Mouse (Mus musculus) embryonic facial prominence, embryonic 10.5 days (tissue): ENCODE measurements around the gene Pm20d1. TPM values are rescaled to one million over a fixed set of nuclear protein-coding genes. Genes with fewer than 3 reads are reported as not detected.

Experiments
- DNase-seq: peaks from one replicate; pipeline ENCODE4 v3.0.0-alpha.2; 2017; ENCODE audit warnings: low spot score
- H3K27ac ChIP-seq: fragments of 300-500 bp; sonication (generic); replicated peaks from 2 replicates; pipeline ENCODE4 v1.5.1; 2016; ENCODE audit warnings: mild to moderate bottlenecking
- H3K27me3 ChIP-seq: fragments of 300-500 bp; sonication (generic); replicated peaks from 2 replicates; pipeline ENCODE4 v1.6.1; 2016; ENCODE audit warnings: low read depth, mild to moderate bottlenecking; ENCODE audit not compliant: poor library complexity, severe bottlenecking
- H3K36me3 ChIP-seq: fragments of 300-500 bp; sonication (generic); replicated peaks from 2 replicates; pipeline ENCODE4 v1.6.1; 2016; ENCODE audit warnings: mild to moderate bottlenecking, moderate library complexity
- H3K4me1 ChIP-seq: fragments of 300-500 bp; sonication (generic); 2 replicates; pipeline ENCODE4 v1.6.1; 2016
- H3K4me3 ChIP-seq: fragments of 300-500 bp; sonication (generic); 2 replicates; pipeline ENCODE4 v1.5.1; 2016; ENCODE audit warnings: mild to moderate bottlenecking, moderate library complexity
- H3K9me3 ChIP-seq: fragments of 300-500 bp; sonication (generic); 2 replicates; pipeline ENCODE4 v1.6.1; 2016; ENCODE audit warnings: mild to moderate bottlenecking
- WGBS: fragments of 180-500 bp; shearing (Covaris S2); methylation state at CpG from one replicate; pipeline ENCODE4 v1.1.7; 2016; 5-methylcytosine and 5-hydroxymethylcytosine counted together
- polyA plus RNA-seq: library from polyadenylated mRNA; unstranded; fragments of >200 nt; fragmentation: Nextera tagmentation; extraction: Ambion mirVana; gene quantifications from 2 replicates; pipeline ENCODE4 v1.2.1, GENCODE M21; 2016

Pm20d1 gene
- polyA plus RNA-seq, 1 experiment from 2014 or later, result 2.0 TPM

DNA sequence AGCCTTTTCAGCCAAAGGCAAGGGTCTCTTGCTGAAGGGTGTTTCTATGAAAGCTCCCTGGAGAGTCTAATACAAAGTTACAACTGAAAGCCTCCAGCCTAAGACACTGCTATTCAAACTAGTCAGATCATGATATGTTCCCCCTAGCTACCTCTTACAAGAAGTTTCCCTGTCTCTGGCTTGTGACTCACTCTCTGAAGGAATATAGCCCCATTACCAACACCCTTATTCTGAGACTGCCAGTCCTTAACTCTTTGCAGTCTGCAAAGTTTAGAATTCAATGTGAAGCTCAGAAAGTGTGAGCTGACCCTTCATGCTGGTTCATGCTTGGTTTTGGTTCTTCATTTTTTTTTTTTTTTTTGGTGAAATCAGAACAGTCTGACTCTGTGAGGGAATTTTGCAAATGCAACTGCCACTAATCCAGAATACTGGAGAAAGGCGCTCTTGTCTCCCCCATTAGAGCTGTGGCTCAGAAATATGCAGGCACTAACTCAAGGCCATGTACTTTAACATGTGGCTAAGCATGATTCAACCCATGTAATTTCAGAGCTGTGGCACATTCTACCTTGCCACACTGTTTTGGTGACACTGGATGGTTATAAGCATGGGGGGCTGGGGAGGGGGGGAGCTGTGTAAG lies 25.8 kb downstream of the Pm20d1 start:
- Histone ChIP-seq H3K4me1 (peaks cover 7% of the 10 kb centered on the region), H3K27me3 (peaks cover 7% of the 10 kb centered on the region; the same call in 1 of the 2 replicates), H3K27ac (no peak overlapping the region), H3K4me3 (no peak overlapping the region), H3K9me3 (no peaks in the 10 kb centered on the region), H3K36me3 (no peaks in the 10 kb centered on the region)
- 78% methylated on average over 1 of the region's 1 CpGs for WGBS
- DNase-seq, result no peak

DNA sequence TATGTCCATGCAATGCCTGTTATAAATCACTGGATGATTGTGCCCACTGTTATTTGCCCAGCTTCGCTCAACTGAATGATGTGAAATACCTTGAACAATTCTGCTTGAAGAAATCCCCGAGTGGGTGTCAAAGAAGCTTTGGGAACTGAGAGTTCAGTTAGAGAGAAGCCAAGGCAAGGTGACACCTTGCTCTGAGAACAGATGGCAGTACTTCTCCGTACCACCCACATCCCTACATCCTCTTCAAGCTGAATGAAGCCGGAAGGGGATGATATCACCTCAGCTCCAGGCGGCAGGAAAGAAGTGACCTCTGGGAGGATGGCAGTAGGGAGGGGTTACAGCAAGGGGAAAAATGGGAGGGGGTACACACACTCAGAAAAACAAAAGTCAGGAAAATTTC lies 26.4 kb downstream of the Pm20d1 start:
- Histone ChIP-seq H3K36me3 (no peaks in the 10 kb centered on the region), H3K9me3 (no peaks in the 10 kb centered on the region), H3K27me3 (peaks cover 7% of the 10 kb centered on the region; the same call in 1 of the 2 replicates), H3K4me3 (no peak overlapping the region), H3K4me1 (peaks cover 9% of the 10 kb centered on the region), H3K27ac (no peak overlapping the region)
- DNase-seq, result no peak
- WGBS, result 61% methylated on average over 5 of the region's 5 CpGs

DNA sequence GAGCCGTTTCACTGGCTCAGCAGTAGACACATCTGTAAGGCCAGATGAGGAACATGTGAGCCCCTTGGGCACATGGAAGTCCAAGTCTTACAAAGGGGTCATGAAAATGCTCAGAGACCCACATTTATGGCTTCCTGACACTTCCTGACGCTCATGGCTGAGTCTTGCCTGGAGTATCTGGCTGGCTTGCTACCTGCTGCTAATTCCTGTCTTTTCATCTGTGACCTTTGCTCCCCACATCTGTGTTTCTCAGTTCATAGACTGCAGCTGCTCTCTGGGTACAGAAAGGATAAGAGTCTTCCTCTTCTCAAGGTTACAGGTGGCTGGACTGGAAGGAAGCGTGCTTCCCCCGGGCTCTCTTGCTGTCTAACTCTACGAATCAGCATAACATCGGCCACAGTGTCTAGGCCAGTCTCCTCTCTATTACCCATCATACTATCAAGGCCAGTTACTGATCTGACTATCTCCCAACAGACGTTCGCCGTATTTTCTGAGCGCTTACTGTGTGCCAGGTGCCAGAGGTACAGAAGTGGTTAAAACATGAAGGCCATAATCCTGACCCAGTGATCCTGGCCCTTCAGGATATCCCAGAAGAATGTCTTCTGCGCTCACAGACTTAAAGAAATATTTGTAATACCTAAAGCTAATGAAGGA lies 27.5 kb downstream of the Pm20d1 start:
- Histone ChIP-seq H3K4me1 (peaks cover 20% of the 10 kb centered on the region), H3K9me3 (no peaks in the 10 kb centered on the region), H3K4me3 (no peak overlapping the region), H3K27me3 (peaks cover 7% of the 10 kb centered on the region; the same call in 1 of the 2 replicates), H3K36me3 (no peaks in the 10 kb centered on the region), H3K27ac (no peak overlapping the region)
- WGBS, result 86% methylated on average over 11 of the region's 11 CpGs
- DNase-seq, result no peak

DNA sequence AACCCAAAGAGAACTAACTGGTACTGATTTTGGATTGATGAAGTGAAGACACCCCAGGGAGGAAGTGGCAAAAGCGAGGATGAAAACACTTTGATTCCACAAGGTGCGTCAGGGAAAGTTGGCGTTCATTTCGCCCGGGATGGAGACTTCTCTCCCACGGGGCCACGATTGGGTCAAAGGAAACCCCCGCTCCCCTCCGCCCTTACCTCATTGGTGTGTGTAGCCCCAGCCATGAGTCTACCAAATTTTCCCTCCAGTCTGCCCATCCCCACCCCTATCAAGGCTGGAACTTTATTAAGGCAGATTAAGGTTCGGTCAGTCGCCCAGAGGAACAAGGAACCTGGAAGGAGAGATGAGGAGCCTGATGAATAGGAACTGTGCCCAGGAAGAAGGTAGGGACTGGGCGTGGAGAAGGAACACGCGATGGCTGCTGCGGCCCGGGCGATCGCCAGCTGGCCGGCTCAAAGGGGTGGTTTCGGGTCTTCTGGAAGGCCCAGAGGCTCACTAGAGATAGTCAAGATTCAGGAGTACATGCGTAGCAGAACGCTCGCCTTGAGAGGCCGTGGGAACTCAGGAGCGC lies 30.1 kb downstream of the Pm20d1 start, which contains the start of gene Slc41a1:
TSS of gene Slc41a1 (plus strand) at position 287 of the 580 bp plus-strand sequence.
- no peaks in the 10 kb centered on the region for H3K9me3 ChIP-seq
- 2% methylated on average over 25 of the region's 25 CpGs for WGBS
- peaks cover 24% of the 10 kb centered on the region for H3K36me3 ChIP-seq
- no peak for DNase-seq
- H3K27me3 ChIP-seq, result peaks cover 7% of the 10 kb centered on the region; the same call in 1 of the 2 replicates
- H3K27ac ChIP-seq, result peak within 1 kb of the TSS; percentile 95
- H3K4me1 ChIP-seq, result peaks cover 37% of the 10 kb centered on the region
- peak within 1 kb of the TSS; percentile 86 for H3K4me3 ChIP-seq

DNA sequence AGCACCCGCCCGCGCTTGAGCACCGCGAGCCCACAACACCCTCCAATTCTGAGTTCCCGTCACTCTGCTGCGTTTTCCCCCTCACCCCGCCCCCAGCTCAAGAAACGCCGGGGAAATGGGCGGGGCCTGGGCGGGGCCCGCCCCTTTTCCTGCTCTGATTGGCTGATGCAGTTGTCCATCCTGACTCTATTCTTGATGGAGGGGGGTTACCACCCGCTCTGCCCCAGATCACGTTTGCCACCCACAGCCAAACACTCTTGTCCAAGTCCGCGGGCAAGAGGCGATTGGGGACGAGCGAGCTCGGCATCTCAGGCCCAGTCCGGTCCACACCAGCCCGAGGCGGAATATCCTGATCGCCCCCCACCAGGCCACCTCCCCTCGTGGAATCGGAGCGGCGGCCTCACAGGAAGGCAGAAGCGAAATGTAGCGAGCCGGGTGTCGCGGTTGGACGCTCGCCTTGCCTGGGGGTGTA lies 30.6 kb downstream of the Pm20d1 start:
- Histone ChIP-seq H3K4me3 (peak overlapping the region; percentile 86), H3K4me1 (peaks cover 40% of the 10 kb centered on the region), H3K9me3 (no peaks in the 10 kb centered on the region), H3K27me3 (peaks cover 7% of the 10 kb centered on the region; the same call in 1 of the 2 replicates), H3K27ac (peak overlapping the region; percentile 95), H3K36me3 (peaks cover 29% of the 10 kb centered on the region)
- under 1% methylated on average over 36 of the region's 36 CpGs for WGBS
- DNase-seq, result peak; percentile 98

DNA sequence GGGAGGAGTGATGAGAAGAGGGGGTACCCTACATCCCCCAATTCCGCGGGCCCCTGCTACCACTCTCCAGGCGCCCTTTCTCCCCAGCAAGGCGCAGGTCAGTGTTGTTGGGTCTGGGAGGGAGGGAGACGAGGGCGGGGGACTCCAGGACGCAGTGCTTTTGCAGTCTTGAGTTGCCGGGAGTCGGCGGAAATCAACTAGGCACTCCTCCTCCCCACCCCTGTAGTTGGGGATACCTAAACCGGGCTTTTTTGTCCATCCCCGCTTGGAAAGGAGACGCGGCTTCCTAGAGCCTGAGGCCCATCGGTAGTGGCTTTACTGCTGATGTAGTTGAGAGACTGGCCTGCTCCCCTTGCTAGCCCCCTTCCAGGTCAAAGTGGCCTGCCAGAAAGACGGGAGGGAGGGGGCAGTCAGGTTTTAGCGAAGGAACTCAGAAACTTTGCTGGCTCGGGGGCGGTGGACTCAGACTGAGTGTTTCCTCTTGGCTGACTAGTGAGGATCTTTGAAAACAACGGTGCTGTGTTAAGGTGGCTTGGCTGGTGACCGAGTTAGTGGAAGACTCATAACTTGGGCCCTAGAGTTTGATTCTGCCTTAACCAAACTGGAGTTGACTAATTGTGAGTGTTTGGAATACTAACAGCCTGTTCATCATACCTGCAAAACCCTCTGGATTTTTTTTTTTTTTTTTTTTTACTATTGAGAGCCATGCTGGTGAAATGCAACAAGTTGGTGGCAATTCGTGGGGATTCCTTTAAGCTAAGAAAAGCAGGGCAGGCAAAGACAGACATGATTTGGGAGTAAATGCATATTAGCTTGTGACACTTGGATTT lies 31.3 kb downstream of the Pm20d1 start:
- Histone ChIP-seq H3K27me3 (peaks cover 7% of the 10 kb centered on the region; the same call in 1 of the 2 replicates), H3K27ac (peak overlapping the region; percentile 95), H3K9me3 (no peaks in the 10 kb centered on the region), H3K36me3 (peaks cover 36% of the 10 kb centered on the region), H3K4me3 (peak overlapping the region; percentile 86), H3K4me1 (peaks cover 46% of the 10 kb centered on the region)
- DNase-seq, result no peak
- 2% methylated on average over 22 of the region's 22 CpGs for WGBS

DNA sequence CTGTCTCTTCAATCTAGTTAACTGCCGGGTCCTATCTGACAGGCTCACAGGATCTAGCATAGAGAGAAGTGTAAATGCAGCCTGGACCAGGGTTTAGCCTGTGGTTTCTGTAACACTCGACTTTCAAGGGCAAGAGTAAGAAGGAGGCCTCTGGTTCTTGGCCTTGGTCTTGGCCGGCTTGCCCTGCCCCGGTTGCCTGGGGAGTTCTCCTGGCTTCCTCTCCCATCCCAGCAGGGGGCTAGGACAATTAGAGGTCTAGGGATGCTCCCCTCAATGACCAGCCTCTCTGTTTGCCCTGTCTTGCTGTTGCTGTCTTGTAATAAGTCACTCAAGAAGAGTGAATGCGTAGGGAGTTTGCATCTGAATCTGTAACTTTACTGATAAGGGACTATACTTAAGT lies 32.1 kb downstream of the Pm20d1 start:
- Histone ChIP-seq H3K4me3 (peak overlapping the region; percentile 86), H3K9me3 (no peaks in the 10 kb centered on the region), H3K4me1 (peaks cover 54% of the 10 kb centered on the region), H3K27ac (no peak overlapping the region), H3K27me3 (peaks cover 7% of the 10 kb centered on the region; the same call in 1 of the 2 replicates), H3K36me3 (peaks cover 44% of the 10 kb centered on the region)
- no peak for DNase-seq
- 40% methylated on average over 5 of the region's 5 CpGs for WGBS

DNA sequence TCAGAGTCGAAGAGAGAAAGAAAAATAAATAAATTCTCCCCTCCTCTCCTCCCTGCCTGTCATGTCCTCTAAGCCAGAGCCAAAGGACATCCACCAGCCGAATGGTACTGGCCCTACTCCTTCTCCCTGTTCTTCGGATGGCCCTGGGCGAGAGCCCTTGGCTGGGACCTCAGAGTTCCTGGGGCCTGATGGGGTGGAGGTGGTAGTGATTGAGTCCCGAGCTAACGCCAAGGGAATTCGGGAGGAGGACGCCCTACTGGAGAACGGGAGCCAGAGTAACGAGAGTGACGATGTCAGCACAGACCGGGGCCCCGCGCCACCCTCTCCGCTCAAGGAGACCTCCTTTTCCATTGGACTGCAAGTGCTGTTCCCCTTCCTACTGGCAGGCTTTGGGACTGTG lies 33.4 kb downstream of the Pm20d1 start:
- Histone ChIP-seq H3K36me3 (peaks cover 56% of the 10 kb centered on the region), H3K9me3 (no peaks in the 10 kb centered on the region), H3K27me3 (peaks cover 7% of the 10 kb centered on the region; the same call in 1 of the 2 replicates), H3K4me3 (no peak overlapping the region), H3K4me1 (peaks cover 57% of the 10 kb centered on the region), H3K27ac (no peak overlapping the region)
- DNase-seq, result no peak
- 91% methylated on average over 15 of the region's 15 CpGs for WGBS

DNA sequence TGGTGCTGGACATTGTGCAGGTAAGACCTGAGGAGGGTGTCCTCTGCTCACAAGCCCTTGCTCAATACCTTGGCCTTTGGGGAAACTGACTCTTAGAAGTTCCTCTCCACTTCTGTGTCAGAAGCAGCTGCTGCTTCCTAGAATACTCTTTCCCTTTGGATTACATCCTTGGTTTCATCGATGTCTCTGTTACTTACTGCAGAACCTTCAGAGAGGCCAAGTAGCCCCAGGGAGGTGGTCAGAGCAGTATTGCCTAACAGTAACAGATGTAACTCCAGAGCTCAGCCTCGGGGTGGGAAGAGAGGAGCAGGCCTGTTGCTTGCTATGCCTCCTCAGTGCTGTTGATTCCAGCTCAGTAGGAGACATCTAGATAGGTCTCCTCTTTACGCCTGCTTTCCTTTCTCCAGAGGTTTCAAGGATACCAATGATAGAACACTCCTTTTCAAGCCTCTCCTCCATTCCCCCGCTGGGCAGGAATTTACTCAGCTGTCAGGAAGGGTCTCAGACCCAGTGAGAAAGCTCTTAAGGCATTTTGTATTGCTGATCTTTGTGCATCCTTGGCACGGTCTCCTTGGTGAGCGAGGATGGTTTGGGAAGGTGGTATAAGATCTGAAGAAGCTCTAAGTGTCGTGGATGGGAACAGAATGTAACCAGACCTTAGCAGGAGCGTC lies 33.9 kb downstream of the Pm20d1 start:
- Histone ChIP-seq H3K4me3 (no peak overlapping the region), H3K36me3 (peaks cover 56% of the 10 kb centered on the region), H3K4me1 (peaks cover 57% of the 10 kb centered on the region), H3K27me3 (peaks cover 7% of the 10 kb centered on the region; the same call in 1 of the 2 replicates), H3K27ac (no peak overlapping the region), H3K9me3 (no peaks in the 10 kb centered on the region)
- 78% methylated on average over 8 of the region's 8 CpGs for WGBS
- no peak for DNase-seq

DNA sequence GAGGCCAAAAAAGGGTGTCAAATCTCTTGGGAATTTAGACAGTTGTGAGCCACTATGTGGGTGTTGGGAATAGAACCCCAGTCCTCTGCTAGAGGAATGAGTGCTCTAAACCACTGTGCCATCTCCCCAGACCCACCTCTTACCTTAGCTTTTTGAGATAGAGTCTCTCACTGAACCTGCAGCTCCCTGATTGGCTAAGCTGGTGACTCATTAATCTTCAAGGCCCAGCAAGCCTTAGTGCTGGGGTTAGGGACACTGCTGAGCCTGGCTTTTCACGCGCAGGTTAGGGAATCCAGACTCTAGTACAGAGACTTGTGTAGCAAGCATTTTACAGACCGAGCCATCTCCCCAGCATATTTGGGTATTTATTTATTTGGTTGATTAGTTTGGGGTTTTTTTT lies 39.9 kb downstream of the Pm20d1 start:
- DNase-seq, result no peak
- H3K27ac ChIP-seq, result no peak overlapping the region
- WGBS, result 84% methylated on average over 3 of the region's 3 CpGs

DNA sequence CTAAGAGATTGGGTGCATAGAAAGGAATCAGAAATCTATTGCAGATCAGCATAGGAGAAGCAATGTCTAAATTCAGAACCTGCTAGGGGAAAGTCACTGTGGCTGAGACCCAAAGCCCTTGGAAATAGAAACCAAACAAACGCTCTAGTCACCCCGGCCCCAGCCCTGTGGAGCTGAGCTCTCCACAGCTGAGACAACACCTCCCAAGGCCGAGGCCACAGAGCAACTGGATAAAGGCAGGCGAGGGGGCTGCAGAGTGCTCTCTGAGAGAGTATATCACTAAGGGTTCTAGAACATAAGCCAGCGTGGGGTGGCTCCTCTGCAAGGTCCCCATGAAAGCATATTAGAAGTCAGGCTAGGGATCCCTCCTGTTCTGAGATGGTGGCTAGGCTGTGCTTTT lies 41.4 kb downstream of the Pm20d1 start:
- Histone ChIP-seq H3K36me3 (peaks cover 70% of the 10 kb centered on the region), H3K9me3 (no peaks in the 10 kb centered on the region), H3K4me3 (no peak overlapping the region), H3K27ac (no peak overlapping the region), H3K4me1 (peaks cover 14% of the 10 kb centered on the region; the same call in 1 of the 2 replicates), H3K27me3 (no peaks in the 10 kb centered on the region)
- no peak for DNase-seq
- WGBS, result 76% methylated on average over 5 of the region's 5 CpGs

More for the DNA sequence above, 39.9 kb downstream of the Pm20d1 start:
- Histone ChIP-seq H3K4me3 (no peak overlapping the region), H3K9me3 (no peaks in the 10 kb centered on the region), H3K4me1 (peaks cover 23% of the 10 kb centered on the region; the same call in 1 of the 2 replicates), H3K36me3 (peaks cover 70% of the 10 kb centered on the region), H3K27me3 (no peaks in the 10 kb centered on the region)
